Mouse (Mus musculus) liver, adult 2 months (tissue): Measurements from ENCODE around the gene Cyp2c29.

ENCODE experiments used
- CTCF ChIP-seq: fragments of 200-500 bp; IDR thresholded peaks from 2 replicates; pipeline ENCODE4 v1.5.1; 2011; ENCODE audit warnings: low read depth, low read length, control low read depth
- POLR2A ChIP-seq: fragments of 200-500 bp; IDR thresholded peaks from 2 replicates; pipeline ENCODE4 v1.6.1; 2011; ENCODE audit warnings: low read length, control low read depth; ENCODE audit not compliant: insufficient read depth; ENCODE audit errors: extremely low read depth

DNA sequence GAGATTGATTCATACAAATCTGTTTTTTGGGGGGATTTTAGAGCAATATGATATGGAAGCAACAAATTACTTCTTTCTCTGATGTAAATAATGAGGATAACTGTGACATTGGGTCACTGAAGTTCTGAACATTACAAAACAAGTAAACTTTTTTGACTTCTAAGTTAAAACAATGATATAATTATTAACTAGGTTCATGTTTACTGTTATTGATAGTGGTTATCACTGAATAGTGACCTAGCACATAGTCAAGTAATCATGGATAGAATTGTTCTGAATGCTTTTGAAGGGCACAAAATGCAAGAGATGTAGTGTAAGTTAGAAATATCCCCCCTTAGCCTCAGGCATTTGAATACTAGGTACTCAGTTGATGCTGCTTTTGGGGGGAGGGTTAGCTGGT lies 16.4 kb downstream of the Cyp2c29 start:
- TF ChIP-seq POLR2A: no peak
- TF ChIP-seq CTCF: no peak
